Mouse (Mus musculus) right cerebral cortex, adult 2 months (tissue): ENCODE measurements around the gene Pcid2.
"Not testable (repeated sequence)": the region's sequence is repeated elsewhere in the genome, so short reads cannot be mapped to it uniquely, and the experiment has no call there.

Source experiments
- DNase-seq, 2 experiments: peaks; one replicate each; pipeline ENCODE4 v3.0.0; 2021 to 2022; ENCODE audit warnings: low spot score in 2 of 2

Gene Pcid2

DNA sequence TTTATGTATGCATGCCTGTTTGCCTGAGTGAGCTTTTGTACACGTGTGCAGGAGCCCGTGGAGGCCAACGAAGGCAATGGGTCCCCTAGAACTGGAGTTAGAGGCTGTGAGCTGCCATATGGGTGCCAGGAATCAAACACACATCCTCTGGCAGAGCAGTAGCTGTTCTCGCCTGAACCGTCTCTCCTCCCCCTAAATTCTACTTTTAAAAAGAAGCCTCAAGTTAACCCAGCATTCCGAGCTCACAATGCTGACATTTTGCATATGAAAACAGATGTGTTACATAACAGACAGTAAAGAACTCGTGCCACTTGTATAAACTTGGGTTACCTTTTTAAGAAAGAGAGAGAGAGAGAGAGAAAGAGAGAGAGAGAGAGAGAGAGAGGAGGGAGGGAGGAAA, 27.7 kb downstream of the Pcid2 start:
- no peak for DNase-seq

- not testable (repeated sequence) for DNase-seq
Observed at GRCm38 (mm10) chr8:13075579-13075978, 29.7 kb downstream of the Pcid2 start.

DNA sequence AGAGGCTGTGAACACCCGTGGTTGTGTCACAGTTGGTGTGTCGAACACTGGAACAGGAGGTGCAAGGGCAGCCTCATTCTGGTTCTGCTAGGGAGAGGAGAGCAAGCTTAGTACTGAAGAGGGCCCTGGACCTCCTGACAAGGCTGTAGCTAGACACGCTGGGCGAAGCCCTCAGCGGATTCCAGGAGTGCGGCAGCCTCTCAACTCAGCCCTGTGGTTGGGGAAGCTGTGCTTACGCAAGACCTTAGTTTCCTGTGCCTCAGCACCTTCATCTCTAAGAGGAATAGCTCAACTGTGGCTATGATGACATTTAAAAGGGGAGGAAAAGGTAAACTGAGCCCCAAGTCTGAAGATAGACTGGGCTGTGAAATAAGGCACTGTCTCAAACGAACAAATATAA, 30.2 kb downstream of the Pcid2 start:
- no peak for DNase-seq

DNA sequence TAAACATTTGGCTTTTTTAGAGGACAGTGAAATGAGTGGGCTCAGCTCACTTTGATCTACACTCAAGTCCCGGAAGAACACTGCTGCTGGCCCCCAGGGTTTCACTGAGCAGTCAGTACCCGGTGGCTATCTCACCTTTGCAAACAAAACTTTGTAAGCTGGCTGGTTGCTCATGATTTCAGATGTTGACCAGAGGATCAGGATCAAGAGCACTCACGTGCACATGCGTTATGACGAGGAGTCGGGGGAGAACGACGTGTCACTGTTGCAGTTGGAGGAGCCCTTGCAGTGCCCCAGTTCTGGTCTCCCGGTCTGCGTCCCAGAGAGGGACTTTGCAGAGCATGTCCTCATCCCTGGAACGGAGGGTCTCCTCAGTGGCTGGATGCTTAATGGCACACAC, 32.0 kb downstream of the Pcid2 start:
- no peak for DNase-seq

DNA sequence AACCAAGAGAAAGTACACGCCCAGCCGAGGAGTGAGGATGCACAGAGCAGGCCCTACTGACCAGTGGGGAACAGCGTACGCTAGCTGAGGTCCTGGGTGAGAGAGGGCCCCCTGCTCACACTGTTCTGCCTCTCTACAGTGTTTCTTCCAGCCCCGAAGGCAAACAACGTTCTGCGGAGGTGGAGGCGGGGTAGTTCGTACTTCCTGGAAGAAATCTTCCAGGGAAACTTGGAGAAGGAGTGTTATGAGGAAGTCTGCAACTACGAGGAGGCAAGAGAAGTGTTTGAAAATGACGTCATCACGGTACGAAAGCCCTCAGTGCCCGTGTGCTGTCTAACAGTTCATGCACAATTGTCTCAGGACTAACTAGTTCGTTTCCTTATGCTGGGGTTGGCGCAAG, 42.1 kb downstream of the Pcid2 start:
- DNase-seq, result no peak

GRCm38 (mm10) chr8:13060441-13061150, 44.7 kb downstream of the Pcid2 start, which contains the start of gene Proz:
Gene Proz, plus strand, starts transcription at chr8:13060914.
- no peak for DNase-seq

GRCm38 (mm10) chr8:13057351-13057750, 47.9 kb downstream of the Pcid2 start:
- DNase-seq, result no peak

- no peak for DNase-seq
Observed at GRCm38 (mm10) chr8:13050550-13050949, 54.7 kb downstream of the Pcid2 start.

- DNase-seq, result no peak
Observed at GRCm38 (mm10) chr8:13047652-13048051, 57.6 kb downstream of the Pcid2 start.

- DNase-seq, result no peak
Observed at GRCm38 (mm10) chr8:13041459-13041858, 63.8 kb downstream of the Pcid2 start.

- no peak for DNase-seq
Observed at GRCm38 (mm10) chr8:13039054-13039453, 66.2 kb downstream of the Pcid2 start.

DNA sequence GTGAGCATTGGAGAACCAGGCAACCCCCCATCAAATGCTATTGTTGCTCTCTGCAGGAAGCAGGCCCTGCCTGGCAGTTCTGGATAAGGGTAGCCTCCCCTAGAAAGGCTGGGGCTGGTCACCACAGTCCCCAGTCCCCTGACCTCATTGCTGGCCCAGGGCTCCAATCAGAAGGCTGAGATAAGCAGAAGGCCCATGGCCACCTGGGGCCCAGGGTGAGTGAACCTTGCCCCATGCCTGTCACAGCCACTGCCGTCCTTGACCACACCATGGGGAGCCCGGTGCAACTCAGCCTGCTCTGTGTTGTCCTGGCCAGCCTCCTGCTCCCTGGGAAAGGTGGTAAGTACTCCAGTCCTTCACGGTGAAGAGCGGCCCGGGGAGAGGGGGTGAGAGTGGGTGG, 67.7 kb downstream of the Pcid2 start:
- no peak for DNase-seq

- DNase-seq, result no peak
Observed at GRCm38 (mm10) chr8:13037015-13037414, 68.2 kb downstream of the Pcid2 start, which contains the start of gene F10. Gene F10, plus strand, starts transcription at chr8:13037308.

DNA sequence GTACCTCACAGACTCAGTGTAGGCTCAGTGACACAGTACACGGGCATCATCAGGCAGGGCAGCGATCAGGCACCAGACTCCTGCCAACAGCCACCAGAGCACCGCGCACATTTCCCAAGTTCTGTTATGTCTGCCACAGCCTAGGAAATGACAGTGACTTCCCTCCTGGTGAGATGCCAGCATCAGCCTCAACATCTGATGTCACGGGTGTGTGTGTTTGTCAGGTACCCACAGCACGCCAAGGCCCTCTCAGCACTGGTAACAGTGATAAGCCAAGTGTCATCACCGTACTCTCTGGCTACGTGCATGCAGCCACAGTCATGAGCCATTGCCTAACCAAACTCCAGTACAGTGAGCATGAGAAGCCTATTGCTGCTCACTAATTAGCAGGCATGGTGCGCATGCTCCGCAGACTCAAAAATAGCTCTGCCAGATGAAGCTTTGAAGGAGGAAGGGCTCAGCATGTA, 68.9 kb downstream of the Pcid2 start:
- peak; percentile 41 to 50 for DNase-seq

- DNase-seq, result peak; percentile 60 to 72
Observed at GRCm38 (mm10) chr8:13028482-13028881, 76.8 kb downstream of the Pcid2 start.

GRCm38 (mm10) chr8:13027615-13028014, 77.6 kb downstream of the Pcid2 start:
- no peak for DNase-seq
